Mouse (Mus musculus): ENCODE measurements at regions not wholly inside any gene's neighbourhood (a gene's known extent, or its start where the extent isn't known, plus 50 kb on each side); places are given as distances from the start of the nearest gene placed in this dataset.

DNA sequence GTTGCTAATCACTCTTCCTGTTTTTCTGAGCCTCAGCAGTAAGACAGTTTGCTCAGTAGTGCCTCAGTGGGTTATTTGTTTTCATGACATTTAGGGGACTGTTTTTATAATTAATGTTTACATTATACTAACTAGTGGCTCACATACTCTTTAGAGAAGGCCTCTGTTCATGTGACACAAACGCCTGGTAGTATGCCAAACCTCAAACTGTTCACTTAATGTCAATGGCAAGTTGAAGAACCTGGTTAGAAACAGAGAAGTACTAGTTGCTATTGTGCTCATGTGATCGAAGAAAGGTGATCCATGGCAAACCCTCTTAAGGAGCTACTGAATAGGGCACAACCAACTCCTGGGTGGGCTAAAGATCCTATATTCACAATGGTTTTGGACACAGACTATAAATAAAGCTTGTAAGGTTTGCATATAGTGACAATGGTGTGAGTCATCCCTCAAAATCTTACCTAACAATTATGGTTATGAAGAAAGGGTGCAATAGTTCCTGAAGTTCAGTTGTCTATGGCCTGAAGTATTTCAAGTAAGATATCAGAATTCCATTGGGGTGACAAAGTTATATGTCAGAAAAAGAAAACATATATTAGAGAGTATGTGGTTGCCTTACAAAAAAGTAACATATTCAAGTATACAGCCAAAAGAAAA, 340.1 kb upstream of the Dph6 start:
- Histone ChIP-seq H3K4me2 (no peak overlapping the region), H3K27ac (ENCODE audit: poor library complexity, severe bottlenecking) (no peak overlapping the region), H3K4me3 (no peak overlapping the region), H3K4me1 (replicated peaks) (no peaks in the 10 kb centered on the region), H3K36me3 (no peaks in the 10 kb centered on the region), H3K9me3 (replicated peaks) (no peaks in the 10 kb centered on the region), H3K9ac (no peak overlapping the region), H3K27me3 (replicated peaks) (no peaks in the 10 kb centered on the region)
- no peak for ATAC-seq (ENCODE audit: insufficient number of reproducible peaks, low FRiP score)
- WGBS: 69% methylated on average over 2 of the region's 2 CpGs

DNA sequence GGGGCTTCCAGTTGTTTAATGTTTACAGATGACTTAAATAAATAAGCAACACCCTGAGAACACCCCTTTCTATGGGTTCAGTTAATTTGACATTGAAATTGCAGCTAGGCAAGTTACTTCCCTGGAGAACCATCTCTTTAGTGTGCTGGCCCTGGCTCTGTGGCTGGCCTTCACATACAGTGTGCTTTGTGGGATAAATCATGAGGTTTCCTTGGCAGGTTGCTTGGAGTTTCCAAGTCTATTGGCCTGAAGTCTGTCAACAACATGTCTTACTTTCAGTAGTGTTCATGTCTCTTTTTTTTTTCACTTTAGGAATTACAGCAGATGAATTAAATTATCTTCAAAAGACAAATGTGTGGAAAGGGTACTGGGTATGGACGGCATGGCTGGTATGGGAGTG, 359.2 kb upstream of the Dph6 start:
- no peak overlapping the region for H3K4me2 ChIP-seq
- H3K4me3 ChIP-seq: no peak overlapping the region
- H3K4me1 ChIP-seq (replicated peaks): no peaks in the 10 kb centered on the region
- no peaks in the 10 kb centered on the region for H3K36me3 ChIP-seq
- H3K27ac ChIP-seq (ENCODE audit: poor library complexity, severe bottlenecking): no peak overlapping the region
- H3K9me3 ChIP-seq (replicated peaks): peaks cover 6% of the 10 kb centered on the region; the same call in 1 of the 2 replicates
- H3K9ac ChIP-seq: no peak overlapping the region
- H3K27me3 ChIP-seq (replicated peaks): no peaks in the 10 kb centered on the region
- ATAC-seq (ENCODE audit: insufficient number of reproducible peaks, low FRiP score): no peak
- WGBS: 62% methylated on average over 1 of the region's 1 CpGs

DNA sequence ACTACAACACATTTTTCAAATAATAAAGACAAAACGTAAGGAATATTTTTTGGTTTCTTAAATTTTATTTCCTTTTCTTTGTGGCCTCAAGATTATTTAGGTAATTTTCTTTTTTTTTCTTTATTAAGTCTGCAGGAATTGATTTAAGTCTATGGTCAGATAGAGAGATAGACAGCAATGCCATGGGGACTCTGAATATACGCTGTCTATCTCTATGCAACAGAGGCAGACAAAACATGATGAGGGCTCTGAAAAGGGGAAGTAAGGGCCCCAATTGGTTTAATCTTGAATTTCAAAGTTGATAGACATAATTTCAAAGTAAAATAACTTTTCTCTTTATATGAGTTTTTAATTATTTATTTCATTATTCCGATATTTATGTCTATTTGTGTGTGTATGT, 372.0 kb upstream of the Dph6 start:
- WGBS: 83% methylated on average over 3 of the region's 3 CpGs
- Histone ChIP-seq H3K36me3 (no peaks in the 10 kb centered on the region), H3K4me1 (replicated peaks) (no peaks in the 10 kb centered on the region), H3K4me2 (no peak overlapping the region), H3K27ac (ENCODE audit: poor library complexity, severe bottlenecking) (no peak overlapping the region), H3K4me3 (no peak overlapping the region), H3K27me3 (replicated peaks) (no peaks in the 10 kb centered on the region), H3K9ac (no peak overlapping the region), H3K9me3 (replicated peaks) (no peaks in the 10 kb centered on the region)
- ATAC-seq (ENCODE audit: insufficient number of reproducible peaks, low FRiP score): no peak

- ATAC-seq (ENCODE audit: insufficient number of reproducible peaks, low FRiP score): no peak
- Histone ChIP-seq H3K9me3 (replicated peaks) (no peaks in the 10 kb centered on the region), H3K9ac (no peak overlapping the region), H3K4me3 (no peak overlapping the region), H3K27ac (ENCODE audit: poor library complexity, severe bottlenecking) (no peak overlapping the region), H3K4me1 (replicated peaks) (no peaks in the 10 kb centered on the region), H3K27me3 (replicated peaks) (no peaks in the 10 kb centered on the region), H3K4me2 (no peak overlapping the region), H3K36me3 (no peaks in the 10 kb centered on the region)
- 67% methylated on average over 2 of the region's 2 CpGs for WGBS
Observed at GRCm38 (mm10) chr2:115031134-115031533, 376.4 kb upstream of the Dph6 start.

GRCm38 (mm10) chr2:115036205-115036604, 381.4 kb upstream of the Dph6 start:
- no peak overlapping the region for H3K4me2 ChIP-seq
- ATAC-seq (ENCODE audit: insufficient number of reproducible peaks, low FRiP score): no peak
- H3K27ac ChIP-seq (ENCODE audit: poor library complexity, severe bottlenecking): no peak overlapping the region
- 70% methylated on average over 3 of the region's 3 CpGs for WGBS
- no peak overlapping the region for H3K4me3 ChIP-seq
- no peaks in the 10 kb centered on the region for H3K36me3 ChIP-seq
- no peaks in the 10 kb centered on the region for H3K4me1 ChIP-seq (replicated peaks)
- no peaks in the 10 kb centered on the region for H3K9me3 ChIP-seq (replicated peaks)
- H3K27me3 ChIP-seq (replicated peaks): no peaks in the 10 kb centered on the region
- no peak overlapping the region for H3K9ac ChIP-seq

GRCm38 (mm10) chr2:115042299-115042785, 387.6 kb upstream of the Dph6 start:
- H3K27ac ChIP-seq (ENCODE audit: poor library complexity, severe bottlenecking): no peak overlapping the region
- H3K4me1 ChIP-seq (replicated peaks): peaks cover 5% of the 10 kb centered on the region; the same call in 1 of the 2 replicates
- no peak overlapping the region for H3K4me3 ChIP-seq
- no peak for ATAC-seq (ENCODE audit: insufficient number of reproducible peaks, low FRiP score)
- 37% methylated on average over 7 of the region's 7 CpGs for WGBS
- no peaks in the 10 kb centered on the region for H3K9me3 ChIP-seq (replicated peaks)
- H3K36me3 ChIP-seq: no peaks in the 10 kb centered on the region
- H3K9ac ChIP-seq: no peak overlapping the region
- H3K27me3 ChIP-seq (replicated peaks): no peaks in the 10 kb centered on the region
- H3K4me2 ChIP-seq: no peak overlapping the region

- ATAC-seq (ENCODE audit: insufficient number of reproducible peaks, low FRiP score): no peak
- no peak overlapping the region for H3K4me3 ChIP-seq
- H3K9me3 ChIP-seq (replicated peaks): no peaks in the 10 kb centered on the region
- H3K9ac ChIP-seq: no peak overlapping the region
- 62% methylated on average over 4 of the region's 4 CpGs for whole genome bisulfite sequencing
- no peaks in the 10 kb centered on the region for H3K36me3 ChIP-seq
- H3K27ac ChIP-seq (ENCODE audit: poor library complexity, severe bottlenecking): no peak overlapping the region
- no peaks in the 10 kb centered on the region for H3K4me1 ChIP-seq (replicated peaks)
- no peak overlapping the region for H3K4me2 ChIP-seq
- no peaks in the 10 kb centered on the region for H3K27me3 ChIP-seq (replicated peaks)
Observed at GRCm38 (mm10) chr2:115056327-115057070, 401.7 kb upstream of the Dph6 start.

DNA sequence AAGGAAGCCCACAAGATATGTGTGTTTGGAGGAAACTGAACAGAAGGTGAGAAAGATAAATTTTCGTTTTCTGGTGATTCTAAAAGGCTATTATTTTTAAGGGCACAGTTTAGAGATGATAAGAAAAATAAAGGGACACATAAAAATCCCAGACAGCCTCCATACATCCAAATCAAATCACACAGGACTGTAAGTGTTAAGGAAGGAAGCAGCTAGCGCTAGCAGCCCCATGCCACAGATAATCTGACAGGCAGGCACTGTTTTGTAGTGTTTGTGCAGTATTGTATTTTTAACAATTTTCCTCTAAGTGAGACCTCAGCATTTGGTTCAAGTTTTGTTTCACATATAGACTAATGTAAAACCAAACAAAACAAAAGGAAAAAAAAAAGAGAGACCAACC, 402.4 kb upstream of the Dph6 start:
- Histone ChIP-seq H3K4me1 (replicated peaks) (no peaks in the 10 kb centered on the region), H3K4me3 (no peak overlapping the region), H3K27me3 (replicated peaks) (no peaks in the 10 kb centered on the region), H3K36me3 (no peaks in the 10 kb centered on the region), H3K9me3 (replicated peaks) (no peaks in the 10 kb centered on the region), H3K4me2 (no peak overlapping the region), H3K9ac (no peak overlapping the region), H3K27ac (ENCODE audit: poor library complexity, severe bottlenecking) (no peak overlapping the region)
- WGBS: 48% methylated on average over 2 of the region's 2 CpGs
- ATAC-seq (ENCODE audit: insufficient number of reproducible peaks, low FRiP score): no peak

- Histone ChIP-seq H3K27ac (ENCODE audit: poor library complexity, severe bottlenecking) (no peak overlapping the region), H3K4me1 (replicated peaks) (no peaks in the 10 kb centered on the region), H3K9me3 (replicated peaks) (no peaks in the 10 kb centered on the region), H3K9ac (no peak overlapping the region), H3K4me2 (no peak overlapping the region), H3K36me3 (no peaks in the 10 kb centered on the region), H3K4me3 (no peak overlapping the region), H3K27me3 (replicated peaks) (no peaks in the 10 kb centered on the region)
- WGBS: 71% methylated on average over 8 of the region's 8 CpGs
- no peak for ATAC-seq (ENCODE audit: insufficient number of reproducible peaks, low FRiP score)
Observed at GRCm38 (mm10) chr2:115067489-115068163, 412.9 kb upstream of the Dph6 start.

GRCm38 (mm10) chr2:115069704-115070103, 414.9 kb upstream of the Dph6 start:
- H3K9me3 ChIP-seq (replicated peaks): no peaks in the 10 kb centered on the region
- H3K27me3 ChIP-seq (replicated peaks): no peaks in the 10 kb centered on the region
- H3K36me3 ChIP-seq: no peaks in the 10 kb centered on the region
- no peak overlapping the region for H3K4me3 ChIP-seq
- no peak overlapping the region for H3K4me2 ChIP-seq
- no peaks in the 10 kb centered on the region for H3K4me1 ChIP-seq (replicated peaks)
- no peak overlapping the region for H3K9ac ChIP-seq
- WGBS: 65% methylated on average over 4 of the region's 4 CpGs
- H3K27ac ChIP-seq (ENCODE audit: poor library complexity, severe bottlenecking): no peak overlapping the region
- no peak for ATAC-seq (ENCODE audit: insufficient number of reproducible peaks, low FRiP score)

GRCm38 (mm10) chr2:115070123-115070522, 415.4 kb upstream of the Dph6 start:
- no peak for ATAC-seq (ENCODE audit: insufficient number of reproducible peaks, low FRiP score)
- H3K27ac ChIP-seq (ENCODE audit: poor library complexity, severe bottlenecking): no peak overlapping the region
- no peaks in the 10 kb centered on the region for H3K4me1 ChIP-seq (replicated peaks)
- H3K4me2 ChIP-seq: no peak overlapping the region
- WGBS: 66% methylated on average over 6 of the region's 6 CpGs
- H3K27me3 ChIP-seq (replicated peaks): no peaks in the 10 kb centered on the region
- no peak overlapping the region for H3K4me3 ChIP-seq
- H3K9ac ChIP-seq: no peak overlapping the region
- no peaks in the 10 kb centered on the region for H3K9me3 ChIP-seq (replicated peaks)
- H3K36me3 ChIP-seq: no peaks in the 10 kb centered on the region
